Mouse (Mus musculus) CH12.LX (cell line): ENCODE data around the gene Gm884. TPM values are rescaled to one million over a fixed set of nuclear protein-coding genes. Genes with fewer than 3 reads are reported as not detected.

ENCODE experiments used
- DNase-seq: peaks from one replicate; pipeline ENCODE4 v3.0.0-alpha.2; 2013; ENCODE audit errors: extremely low read depth
- H3K27ac ChIP-seq: 2 replicates; pipeline ENCODE4 v1.5.1; 2012; ENCODE audit warnings: low read depth, mild to moderate bottlenecking, control low read depth, moderate library complexity; ENCODE audit not compliant: insufficient read depth
- H3K27me3 ChIP-seq: replicated peaks from 2 replicates; pipeline ENCODE3; 2012; ENCODE audit warnings: inconsistent platforms
- H3K36me3 ChIP-seq, 2 experiments: replicated peaks in 1 of 2; 2 replicates each; pipeline versions ENCODE3 to v1.6.1; 2012; ENCODE audit warnings: inconsistent platforms in 1 of 2, low read length in 1 of 2, mild to moderate bottlenecking in 1 of 2, mixed read lengths in 1 of 2, moderate library complexity in 1 of 2; ENCODE audit not compliant: control insufficient read depth in 1 of 2, insufficient read depth in 1 of 2
- H3K4me1 ChIP-seq, 2 experiments: 2 replicates each; pipeline ENCODE4 v1.6.1; 2012; ENCODE audit warnings: inconsistent platforms in 1 of 2, moderate library complexity in 1 of 2; ENCODE audit not compliant: insufficient read depth in 2 of 2, control insufficient read depth in 1 of 2
- H3K4me2 ChIP-seq: 2 replicates; pipeline ENCODE4 v1.6.1; 2012; ENCODE audit warnings: low read depth, mild to moderate bottlenecking, control low read depth; ENCODE audit not compliant: poor library complexity, insufficient read depth, severe bottlenecking
- H3K4me3 ChIP-seq, 3 experiments: fragments of 150-350 bp in 1 of 3; sonication (generic) in 1 of 3; replicated peaks in 1 of 3; 2 replicates each; pipeline versions ENCODE3 to v1.5.1; 2011 to 2012; ENCODE audit warnings: low read depth in 2 of 3, low read length in 2 of 3, mild to moderate bottlenecking in 2 of 3, moderate library complexity in 2 of 3, control low read depth in 1 of 3, improper control_type of control experiment in 1 of 3, inconsistent platforms in 1 of 3, mixed read lengths in 1 of 3; ENCODE audit not compliant: poor library complexity in 1 of 3
- H3K79me2 ChIP-seq: replicated peaks from 2 replicates; pipeline ENCODE4 v1.6.1; 2012; ENCODE audit warnings: mild to moderate bottlenecking, moderate library complexity; ENCODE audit not compliant: control insufficient read depth, poor library complexity, insufficient read depth, severe bottlenecking; ENCODE audit errors: extremely low read depth
- H3K9ac ChIP-seq: 2 replicates; pipeline ENCODE4 v1.6.1; 2012; ENCODE audit warnings: low read depth, mild to moderate bottlenecking, control low read depth, moderate library complexity; ENCODE audit not compliant: insufficient read depth
- H3K9me3 ChIP-seq: replicated peaks from 2 replicates; pipeline ENCODE3; 2012; ENCODE audit warnings: low read length, inconsistent platforms, mixed read lengths
- BHLHE40 ChIP-seq: IDR thresholded peaks from 2 replicates; pipeline ENCODE4 v1.6.1; 2011; ENCODE audit warnings: mild to moderate bottlenecking, low read depth, low read length, improper control_type of control experiment
- CHD2 ChIP-seq: IDR thresholded peaks from 2 replicates; pipeline ENCODE4 v1.6.1; 2011; ENCODE audit warnings: low read length, improper control_type of control experiment
- CTCF ChIP-seq, 2 experiments: IDR thresholded peaks in 1 of 2; conservative IDR thresholded peaks in 1 of 2; 2 replicates each; pipeline ENCODE4 v1.5.1; 2011 to 2012; ENCODE audit warnings: low read depth in 2 of 2, low read length in 2 of 2, improper control_type of control experiment in 1 of 2, inconsistent platforms in 1 of 2, mild to moderate bottlenecking in 1 of 2, moderate library complexity in 1 of 2
- E2F4 ChIP-seq: IDR thresholded peaks from 2 replicates; pipeline ENCODE4 v1.6.1; 2011; ENCODE audit warnings: low read depth, low read length, improper control_type of control experiment; ENCODE audit not compliant: insufficient replicate concordance
- ELF1 ChIP-seq: IDR thresholded peaks from 2 replicates; pipeline ENCODE4 v1.6.1; 2014; ENCODE audit warnings: low read depth, mild to moderate bottlenecking, inconsistent platforms, low read length, improper control_type of control experiment
- EP300 ChIP-seq: IDR thresholded peaks from 2 replicates; pipeline ENCODE4 v1.6.1; 2011; ENCODE audit warnings: low read length, improper control_type of control experiment
- ETS1 ChIP-seq: conservative IDR thresholded peaks from 2 replicates; pipeline ENCODE4 v1.6.1; 2012; ENCODE audit warnings: low read depth, mild to moderate bottlenecking, inconsistent platforms, low read length, improper control_type of control experiment, moderate library complexity
- GABPA ChIP-seq: IDR thresholded peaks from 2 replicates; pipeline ENCODE4 v1.6.1; 2012; ENCODE audit warnings: low read depth, low read length, improper control_type of control experiment, inconsistent platforms; ENCODE audit not compliant: insufficient replicate concordance
- HCFC1 ChIP-seq: IDR thresholded peaks from 2 replicates; pipeline ENCODE4 v1.6.1; 2012; ENCODE audit warnings: low read depth, mild to moderate bottlenecking, inconsistent platforms, low read length, improper control_type of control experiment
- JUN ChIP-seq: IDR thresholded peaks from 2 replicates; pipeline ENCODE4 v1.6.1; 2011; ENCODE audit warnings: low read depth, mild to moderate bottlenecking, low read length, improper control_type of control experiment, moderate library complexity; ENCODE audit not compliant: insufficient read depth
- JUND ChIP-seq: conservative IDR thresholded peaks from 2 replicates; pipeline ENCODE4 v1.6.1; 2011; ENCODE audit warnings: low read depth, low read length, improper control_type of control experiment
- KAT2A ChIP-seq: IDR thresholded peaks from 2 replicates; pipeline ENCODE4 v1.6.1; 2012; ENCODE audit warnings: low read length, improper control_type of control experiment, inconsistent platforms; ENCODE audit not compliant: insufficient replicate concordance
- MAFK ChIP-seq: IDR thresholded peaks from 2 replicates; pipeline ENCODE4 v1.6.1; 2011; ENCODE audit warnings: low read length, improper control_type of control experiment; ENCODE audit not compliant: insufficient replicate concordance
- MAX ChIP-seq: IDR thresholded peaks from 2 replicates; pipeline ENCODE4 v1.6.1; 2011; ENCODE audit warnings: low read length, improper control_type of control experiment
- MAZ ChIP-seq: IDR thresholded peaks from 2 replicates; pipeline ENCODE4 v1.6.1; 2012; ENCODE audit warnings: low read depth, mild to moderate bottlenecking, inconsistent platforms, low read length, improper control_type of control experiment, moderate library complexity
- MEF2A ChIP-seq: IDR thresholded peaks from 2 replicates; pipeline ENCODE4 v1.6.1; 2014; ENCODE audit warnings: low read depth, mild to moderate bottlenecking, inconsistent platforms, low read length, improper control_type of control experiment, borderline replicate concordance
- POLR2AphosphoS2 ChIP-seq: IDR thresholded peaks from 2 replicates; pipeline ENCODE4 v1.6.1; 2011; ENCODE audit warnings: low read depth, low read length, improper control_type of control experiment
- RAD21 ChIP-seq: IDR thresholded peaks from 2 replicates; pipeline ENCODE4 v1.6.1; 2011; ENCODE audit warnings: low read depth, mild to moderate bottlenecking, low read length, improper control_type of control experiment, moderate library complexity
- TBP ChIP-seq: conservative IDR thresholded peaks from 2 replicates; pipeline ENCODE4 v1.6.1; 2011; ENCODE audit warnings: low read depth, low read length, improper control_type of control experiment
- TCF12 ChIP-seq: IDR thresholded peaks from 2 replicates; pipeline ENCODE4 v1.6.1; 2014; ENCODE audit warnings: low read depth, mild to moderate bottlenecking, inconsistent platforms, low read length, improper control_type of control experiment
- UBTF ChIP-seq: IDR thresholded peaks from 2 replicates; pipeline ENCODE4 v1.6.1; 2012; ENCODE audit warnings: low read depth, mild to moderate bottlenecking, inconsistent platforms, low read length, improper control_type of control experiment, moderate library complexity
- USF1 ChIP-seq: IDR thresholded peaks from 2 replicates; pipeline ENCODE4 v1.6.1; 2014; ENCODE audit warnings: low read depth, mild to moderate bottlenecking, inconsistent platforms, low read length, improper control_type of control experiment
- USF2 ChIP-seq: conservative IDR thresholded peaks from 2 replicates; pipeline ENCODE4 v1.6.1; 2011; ENCODE audit warnings: low read depth, low read length, improper control_type of control experiment
- ZC3H11A ChIP-seq: IDR thresholded peaks from 2 replicates; pipeline ENCODE4 v1.6.1; 2012; ENCODE audit warnings: low read depth, mild to moderate bottlenecking, inconsistent platforms, low read length, improper control_type of control experiment
- ZKSCAN1 ChIP-seq: IDR thresholded peaks from 2 replicates; pipeline ENCODE4 v1.6.1; 2012; ENCODE audit warnings: low read depth, inconsistent platforms, low read length, improper control_type of control experiment, borderline replicate concordance
- ZMIZ1 ChIP-seq: IDR thresholded peaks from 2 replicates; pipeline ENCODE4 v1.6.1; 2012; ENCODE audit warnings: low read depth, mild to moderate bottlenecking, inconsistent platforms, low read length, improper control_type of control experiment
- ZNF384 ChIP-seq: IDR thresholded peaks from 2 replicates; pipeline ENCODE4 v1.6.1; 2012; ENCODE audit warnings: low read depth, low read length, improper control_type of control experiment, inconsistent platforms
- dilution Hi-C: fragments of 300-500 bp; cut with MboI; formaldehyde crosslinking; loops from 2 replicates; pipeline ENCODE4 v1.14.3; 2020; ENCODE audit warnings: low sequenced_read_pairs; ENCODE audit not compliant: extremely low pct_unique_long_range_greater_than_20kb, extremely low pct_ligation_motif_present
- in situ Hi-C: fragments of 300-500 bp; cut with MboI; formaldehyde crosslinking; loops from 3 replicates; pipeline ENCODE4 v1.14.3; 2019; ENCODE audit warnings: low sequenced_read_pairs, low pct_ligation_motif_present, low pct_unique_long_range_greater_than_20kb, mixed read lengths
- polyA plus RNA-seq: library from polyadenylated mRNA; unstranded; fragments of >175 nt; gene quantifications from 2 replicates; pipeline ENCODE4 v1.2.1, GENCODE M21; 2012; ENCODE audit warnings: low read depth; ENCODE audit not compliant: insufficient read length
- total RNA-seq, 2 experiments: library from RNA; depleted of rRNA; stranded (reverse); fragments of 300-350 nt in 1 of 2; fragments of >200 nt in 1 of 2; gene quantifications; 2 replicates each; pipeline ENCODE4 v1.2.3; 2012 to 2014

The Gm884 gene
- total and polyA plus RNA-seq, 3 experiments, result not detected

GRCm38 (mm10) chr11:103649983-103650493 lies 29.1 kb upstream of the Gm884 start:
- H3K4me3 ChIP-seq, result no peak overlapping the region
- TF ChIP-seq ZNF384 (no peak), E2F4 (no peak), ELF1 (no peak), RAD21 (no peak), BHLHE40 (no peak), TBP (no peak), ZKSCAN1 (no peak), GABPA (no peak), ETS1 (no peak), MAZ (no peak), ZC3H11A (no peak), MAFK (no peak), CHD2 (no peak), KAT2A (no peak), ZMIZ1 (no peak)
- H3K9ac ChIP-seq, result no peak overlapping the region
- H3K4me1 ChIP-seq, result peaks cover 6 to 14% of the 10 kb centered on the region in 2 experiments; a peak in 3 of 4 replicates
- dilution Hi-C loops, result no loop called here
- peaks cover 3% of the 10 kb centered on the region for H3K9me3 ChIP-seq
- no peak overlapping the region for H3K27ac ChIP-seq
- no peak for DNase-seq
- H3K79me2 ChIP-seq, result no peaks in the 10 kb centered on the region
- in situ Hi-C loops, result loop anchor here (10.0 kb wide), 1 partner anchor 105 kb away; no protein-coding TSS in a partner anchor
- H3K4me2 ChIP-seq, result no peak overlapping the region
- H3K36me3 ChIP-seq, result no peaks in the 10 kb centered on the region
- H3K27me3 ChIP-seq, result peaks cover 92% of the 10 kb centered on the region

- H3K27ac ChIP-seq, result no peak within 1 kb of the TSS
- dilution Hi-C loops (no loop called here), in situ Hi-C loops (loop anchor here (10.0 kb wide), 1 partner anchor 105 kb away; no protein-coding TSS in a partner anchor)
- no peaks in the 10 kb centered on the region for H3K79me2 ChIP-seq
- no peak for DNase-seq
- TF ChIP-seq ELF1, result no peak
- no peak for TF ChIP-seq ZNF384
- no peak for TF ChIP-seq JUN
- no peak for TF ChIP-seq USF2
- TF ChIP-seq POLR2AphosphoS2, result no peak
- TF ChIP-seq KAT2A, result no peak
- TF ChIP-seq USF1, result no peak
- no peak for TF ChIP-seq JUND
- no peak for TF ChIP-seq MAFK
- no peak for TF ChIP-seq MEF2A
- TF ChIP-seq HCFC1, result no peak
- TF ChIP-seq E2F4, result no peak
- no peak for TF ChIP-seq MAX
- TF ChIP-seq TCF12, result no peak
- TF ChIP-seq UBTF, result no peak
- TF ChIP-seq ZMIZ1, result no peak
- TF ChIP-seq EP300, result no peak
- TF ChIP-seq CTCF (conservative IDR thresholded peaks at IDR 0.05 in 1 of 2, IDR thresholded peaks at IDR 0.05 in 1 of 2; ENCODE audit: low read depth in 2 of 2, low read length in 2 of 2), result no peak
- no peak for TF ChIP-seq ETS1
- no peak for TF ChIP-seq RAD21
- H3K36me3 ChIP-seq, result no peaks in the 10 kb centered on the region
- H3K4me1 ChIP-seq, result peaks cover 6 to 14% of the 10 kb centered on the region in 2 experiments; a peak in 3 of 4 replicates
- H3K9me3 ChIP-seq, result peaks cover 4% of the 10 kb centered on the region
- no peak within 1 kb of the TSS for H3K9ac ChIP-seq
- no peak within 1 kb of the TSS for H3K4me2 ChIP-seq
- peaks cover 87% of the 10 kb centered on the region for H3K27me3 ChIP-seq
- no peak within 1 kb of the TSS for H3K4me3 ChIP-seq
Observed at GRCm38 (mm10) chr11:103649301-103649982, 28.5 kb upstream of the Gm884 start, which contains the start of gene Rprml. Gene Rprml, plus strand, starts transcription at chr11:103649570.
